Mouse (Mus musculus) brain, adult 2 months (tissue): ENCODE measurements around the gene Selenof.
A peak's percentile ranks its signal among the peaks of the same experiment; 100 is the strongest.

Experiments
- DNase-seq: peaks from one replicate; pipeline ENCODE4 v3.0.0; 2011; ENCODE audit warnings: low read depth, low spot score

The Selenof gene

DNA sequence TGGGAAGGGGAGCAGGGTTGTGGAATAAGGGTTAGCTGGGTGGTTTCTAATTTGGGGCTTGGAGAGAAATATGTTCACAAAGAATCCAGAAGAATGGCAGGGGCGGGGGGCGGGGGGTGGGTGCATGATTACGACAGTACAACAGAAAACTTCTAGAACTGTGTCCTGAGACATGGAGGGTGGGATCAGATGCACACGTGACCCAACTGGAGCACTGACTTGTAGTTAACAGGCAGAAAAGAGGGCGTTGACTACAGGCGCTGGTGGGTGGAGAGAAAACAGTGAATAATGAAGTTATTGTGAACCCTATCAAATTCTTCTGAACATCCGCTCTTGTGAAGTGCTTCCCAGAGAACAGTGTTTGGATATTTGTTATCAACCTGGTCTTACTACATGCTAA lies 6.2 kb upstream of the Selenof start:
- DNase-seq, result no peak

- no peak for DNase-seq
Measured at GRCm38 (mm10) chr3:144565212-144565611, 4.9 kb upstream of the Selenof start.

GRCm38 (mm10) chr3:144568861-144569361 lies 1.2 kb upstream of the Selenof start:
- peak; percentile 40 for DNase-seq

DNA sequence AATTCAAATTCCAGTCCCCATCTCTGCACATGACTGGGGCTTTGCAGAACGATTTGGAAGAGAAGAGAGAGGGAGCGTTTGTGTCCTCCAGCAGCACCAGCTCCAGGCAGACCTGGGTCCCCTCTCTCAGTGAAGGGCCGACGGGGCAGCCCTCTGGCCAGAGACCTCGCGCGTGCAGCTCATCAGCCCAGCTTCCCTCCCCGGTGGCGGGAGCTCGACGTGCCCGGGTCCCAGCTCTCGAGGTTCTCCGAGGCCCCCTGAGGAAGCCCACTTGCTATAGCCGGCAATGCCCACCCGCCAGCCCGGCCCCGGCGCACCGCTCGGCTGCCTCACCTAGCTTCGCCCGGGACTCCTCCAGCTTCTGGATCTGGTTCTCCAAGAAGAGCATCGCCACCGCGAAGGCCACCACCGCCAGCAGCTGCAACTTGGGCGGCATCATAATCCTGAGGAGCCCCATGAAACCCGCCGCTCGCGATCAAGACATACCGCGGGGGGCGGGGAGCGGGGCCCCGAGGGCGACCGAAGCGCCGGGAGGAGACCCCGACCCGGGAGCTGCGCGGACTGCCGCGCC lies 618 bp upstream of the Selenof start:
- peak; percentile 43 for DNase-seq

DNA sequence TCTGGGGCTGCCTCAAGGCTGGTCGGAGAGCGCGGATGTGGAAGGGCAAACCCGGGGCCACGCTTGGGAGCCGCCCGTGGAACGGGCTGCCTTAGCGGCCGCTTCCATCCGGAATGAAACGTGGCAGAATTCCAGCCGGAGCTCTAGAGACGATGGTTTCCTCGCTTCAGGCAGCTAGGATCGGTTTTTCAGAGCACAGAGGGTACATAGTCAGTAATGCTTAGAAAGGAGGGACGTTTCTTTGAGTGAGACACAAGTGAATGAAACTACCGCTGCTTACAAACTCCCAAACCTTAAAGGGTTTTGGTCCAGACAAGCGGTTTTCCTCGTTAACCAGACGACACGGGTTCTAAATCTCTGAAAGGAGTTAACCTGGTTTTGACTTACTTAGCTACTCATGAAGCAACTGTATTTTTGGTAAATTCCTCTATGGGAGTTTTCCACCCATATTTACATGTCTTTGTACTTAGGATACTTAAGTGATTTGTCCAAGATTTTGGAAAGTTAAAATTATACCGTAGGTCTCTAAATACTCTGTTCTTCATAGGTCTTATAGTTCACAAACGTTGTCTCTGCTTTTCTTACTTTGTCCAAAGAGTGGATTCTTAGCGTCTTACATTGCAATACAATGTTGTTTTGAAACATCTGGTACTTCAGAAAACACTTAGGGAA lies 848 bp downstream of the Selenof start:
- peak; percentile 19 for DNase-seq

GRCm38 (mm10) chr3:144574256-144574655 lies 4.2 kb downstream of the Selenof start:
- no peak for DNase-seq

- no peak for DNase-seq
Measured at GRCm38 (mm10) chr3:144577366-144578340, 7.5 kb downstream of the Selenof start.

DNA sequence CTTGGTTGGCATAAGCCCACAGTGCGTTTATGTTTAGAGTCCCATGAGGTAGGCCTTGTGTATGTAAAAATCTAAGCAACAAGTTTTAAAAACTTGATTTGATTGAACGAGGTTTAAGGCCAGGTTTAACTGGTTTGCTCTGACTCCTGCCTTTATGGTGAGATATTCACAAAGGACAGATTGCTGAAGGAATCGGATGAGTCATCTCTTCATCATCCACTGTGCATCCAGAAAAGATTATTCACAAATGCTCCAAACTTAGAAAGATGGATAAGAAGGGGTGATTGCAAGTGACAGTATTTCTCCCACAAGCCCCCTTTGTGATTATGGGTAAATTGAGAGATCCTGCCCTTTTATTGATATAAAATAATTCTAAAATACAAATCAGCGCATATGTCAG lies 8.8 kb downstream of the Selenof start:
- DNase-seq, result peak; percentile 71

DNA sequence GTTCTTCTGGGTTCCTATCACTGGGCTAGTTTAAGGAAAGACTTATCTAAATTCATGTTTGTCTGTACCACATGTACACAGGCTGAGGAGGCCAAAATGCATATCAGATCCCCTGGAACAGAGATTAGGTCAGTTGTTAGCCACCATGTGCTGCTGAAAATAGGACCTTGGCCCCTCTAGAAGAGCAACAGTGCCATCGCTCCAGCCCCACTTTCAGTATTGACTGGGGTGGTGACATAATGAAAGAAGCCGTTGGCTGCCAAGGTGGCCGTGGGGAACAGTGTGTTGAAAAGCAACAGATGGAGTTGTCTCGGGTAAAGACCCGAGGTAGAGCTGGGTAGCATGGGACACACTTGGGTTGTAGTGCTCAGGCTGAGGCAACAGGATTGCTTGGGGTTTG lies 9.7 kb downstream of the Selenof start:
- DNase-seq, result no peak

- DNase-seq, result no peak
Measured at GRCm38 (mm10) chr3:144580281-144580680, 10.2 kb downstream of the Selenof start.

- DNase-seq, result no peak
Measured at GRCm38 (mm10) chr3:144581842-144582241, 11.7 kb downstream of the Selenof start.

- DNase-seq, result no peak
Measured at GRCm38 (mm10) chr3:144582306-144582705, 12.2 kb downstream of the Selenof start.

GRCm38 (mm10) chr3:144583789-144584188 lies 13.7 kb downstream of the Selenof start:
- no peak for DNase-seq

DNA sequence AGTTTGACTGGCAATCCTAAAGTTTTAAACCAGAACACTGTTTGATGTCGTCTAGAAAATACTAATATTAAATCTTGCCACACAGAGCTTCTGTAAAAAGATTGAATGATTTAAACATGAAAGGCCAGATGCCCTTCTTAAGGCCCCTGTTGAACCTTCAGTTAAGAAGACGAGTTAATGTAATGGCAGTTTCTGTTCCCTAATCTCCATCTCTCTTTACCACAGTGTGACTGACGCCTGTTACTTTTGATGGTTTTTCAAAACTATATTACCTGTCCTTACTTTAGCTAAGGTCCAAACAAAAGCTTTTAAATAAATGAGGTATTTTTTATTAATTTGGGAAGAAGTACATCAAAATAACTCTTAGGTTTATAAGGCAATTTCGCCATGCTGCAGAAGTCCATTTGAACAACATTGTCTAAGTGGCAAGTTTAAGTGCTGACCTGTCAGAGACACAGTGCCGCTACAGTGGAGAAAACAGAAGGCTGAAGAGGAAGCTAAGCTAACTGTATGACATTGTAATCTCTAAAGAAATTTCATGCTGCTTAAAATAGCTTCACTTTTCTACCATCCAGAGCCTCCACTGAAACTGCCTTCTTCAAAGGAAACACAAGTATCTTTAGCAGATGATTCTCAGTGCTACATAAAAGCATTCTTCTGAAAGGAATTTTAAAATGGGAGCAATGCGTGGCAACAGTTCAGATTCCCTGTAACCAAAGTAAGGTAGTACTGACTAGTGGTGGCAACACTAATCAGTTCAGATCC lies 14.9 kb downstream of the Selenof start:
- DNase-seq, result peak; percentile 56

DNA sequence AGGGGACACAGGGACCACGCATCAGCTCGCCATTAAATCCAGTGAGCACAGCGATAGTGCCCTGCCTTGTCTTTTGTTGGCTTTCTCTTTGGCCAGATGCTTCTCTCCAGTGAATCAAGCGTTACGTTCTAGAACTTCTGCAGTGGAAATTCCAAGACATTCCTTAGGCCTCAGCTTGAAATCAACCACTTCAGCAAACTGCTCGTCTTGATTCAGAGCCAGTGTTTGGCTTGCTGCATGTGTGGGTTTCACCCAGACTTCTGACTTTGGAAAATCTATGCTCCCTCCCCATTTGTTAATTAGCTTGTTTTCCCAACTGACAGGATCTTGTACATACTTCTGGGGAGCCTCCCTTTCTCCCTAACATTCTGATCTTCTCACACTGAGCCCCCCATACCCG lies 16.6 kb downstream of the Selenof start:
- DNase-seq, result peak; percentile 56

DNA sequence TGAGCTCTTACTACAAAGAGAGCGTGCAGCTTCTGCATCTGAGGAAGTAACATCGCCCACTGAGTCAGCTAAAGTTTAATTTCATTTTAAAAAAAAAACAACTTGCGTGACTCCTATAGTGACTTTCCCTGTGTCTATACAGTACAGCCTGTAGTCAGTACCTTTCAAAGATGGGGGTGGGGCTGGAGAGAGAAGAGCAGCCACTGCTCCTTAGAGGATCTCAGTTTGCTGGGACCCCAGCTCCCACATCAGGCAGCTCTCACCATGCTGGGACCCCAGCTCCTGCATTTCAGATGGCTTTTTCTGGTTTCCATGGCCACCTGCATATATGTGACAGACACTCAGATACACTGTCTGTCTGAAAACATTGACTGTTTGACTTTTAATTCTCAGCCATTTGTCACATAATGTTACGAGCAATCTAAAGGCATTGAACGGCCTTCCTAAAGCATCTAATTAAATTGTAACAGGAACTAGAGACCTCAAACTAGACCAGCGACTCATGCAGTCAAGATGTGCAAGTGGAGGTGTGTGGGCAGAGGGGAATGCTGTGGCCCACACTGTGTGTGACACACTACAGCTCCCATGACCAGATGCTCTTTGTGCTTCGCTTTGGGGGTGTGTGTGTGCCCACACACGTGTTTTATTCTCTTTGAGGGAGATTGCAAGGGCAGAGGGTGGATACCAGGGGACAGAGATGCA lies 19.2 kb downstream of the Selenof start:
- DNase-seq, result peak; percentile 58

- no peak for DNase-seq
Measured at GRCm38 (mm10) chr3:144592992-144593785, 23.1 kb downstream of the Selenof start.

- no peak for DNase-seq
Measured at GRCm38 (mm10) chr3:144597121-144597520, 27.0 kb downstream of the Selenof start.

GRCm38 (mm10) chr3:144597790-144598467 lies 27.8 kb downstream of the Selenof start:
- no peak for DNase-seq
